Mouse (Mus musculus) G1E (cell line): ENCODE results near the gene Pbx1. TPM values are rescaled to one million over a fixed set of nuclear protein-coding genes. Genes with fewer than 3 reads are reported as not detected.
"Not testable (repeated sequence)": the region's sequence is repeated elsewhere in the genome, so short reads cannot be mapped to it uniquely, and the experiment has no call there.

Experiments used
- ATAC-seq: 2 replicates; pipeline ENCODE4 v1.8.0; 2016; ENCODE audit warnings: mild to moderate bottlenecking; ENCODE audit not compliant: insufficient number of reproducible peaks, poor library complexity, low FRiP score, severe bottlenecking; ENCODE audit errors: extremely low read depth
- DNase-seq: peaks from one replicate; pipeline ENCODE4 v3.0.0; 2012; ENCODE audit warnings: low spot score
- H3K27me3 ChIP-seq: 2 replicates; pipeline ENCODE4 v1.6.1; 2012; ENCODE audit warnings: mild to moderate bottlenecking, low read length, inconsistent platforms; ENCODE audit not compliant: insufficient read depth
- H3K36me3 ChIP-seq: replicated peaks from 2 replicates; pipeline ENCODE3; 2012; ENCODE audit warnings: mild to moderate bottlenecking, inconsistent platforms
- H3K4me1 ChIP-seq: 2 replicates; pipeline ENCODE4 v1.6.1; 2012; ENCODE audit warnings: low read depth, low read length, inconsistent platforms, mixed read lengths; ENCODE audit not compliant: insufficient read depth
- H3K4me3 ChIP-seq: 2 replicates; pipeline ENCODE4 v1.5.1; 2012; ENCODE audit warnings: low read depth, mild to moderate bottlenecking, inconsistent platforms, low read length, moderate library complexity, mixed read lengths
- H3K9me3 ChIP-seq: replicated peaks from 2 replicates; pipeline ENCODE4 v1.6.1; 2012; ENCODE audit warnings: inconsistent platforms
- CTCF ChIP-seq: IDR thresholded peaks from 2 replicates; pipeline ENCODE4 v1.5.1; 2012; ENCODE audit warnings: low read depth, low read length, inconsistent platforms, mixed read lengths
- GATA1 ChIP-seq: IDR thresholded peaks from 2 replicates; pipeline ENCODE4 v1.6.1; 2012; ENCODE audit warnings: borderline replicate concordance, low read length, inconsistent platforms, mixed read lengths
- GATA2 ChIP-seq: IDR thresholded peaks from 2 replicates; pipeline ENCODE4 v1.6.1; 2012; ENCODE audit warnings: low read depth, low read length, inconsistent platforms, borderline replicate concordance
- POLR2AphosphoS5 ChIP-seq: IDR thresholded peaks from 2 replicates; pipeline ENCODE4 v1.6.1; 2012; ENCODE audit warnings: low read depth, low read length, inconsistent platforms; ENCODE audit not compliant: insufficient replicate concordance
- TAL1 ChIP-seq: conservative IDR thresholded peaks from 2 replicates; pipeline ENCODE4 v1.6.1; 2012; ENCODE audit warnings: low read depth, low read length, inconsistent platforms, mixed read lengths
- polyA plus RNA-seq: library from polyadenylated mRNA; stranded (reverse); fragments of >175 nt; gene quantifications from 2 replicates; pipeline ENCODE4 v1.2.3, GENCODE M21; 2012
- total RNA-seq, 2 experiments: library from RNA; stranded (forward) in 1 of 2; stranded (reverse) in 1 of 2; fragments of 200-1000 nt in 1 of 2; fragments of >200 nt in 1 of 2; fragmentation: Nextera tagmentation in 1 of 2; gene quantifications; 2 replicates each; pipeline ENCODE4 v1.2.3; 2014 to 2017

The Pbx1 gene
- 0.23 TPM in 1 of 2 replicates, not detected in the other for total RNA-seq (2014; fragmentation: Nextera tagmentation)
- 0.11 and 0.12 TPM in 2 replicates for total RNA-seq (2017)
- polyA plus RNA-seq = not detected in 2 replicates

DNA sequence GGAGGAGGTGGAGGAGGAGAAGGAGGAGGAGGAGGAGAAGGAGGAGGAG is at the start of gene Pbx1:
Pbx1 (minus strand) TSS at position 39 of the 49 bp plus-strand sequence.
- not testable (repeated sequence) for H3K4me1 ChIP-seq, H3K27me3 ChIP-seq, H3K4me3 ChIP-seq, H3K36me3 ChIP-seq, ATAC-seq, DNase-seq
- H3K9me3 ChIP-seq = peaks cover 21% of the 10 kb centered on the region

DNA sequence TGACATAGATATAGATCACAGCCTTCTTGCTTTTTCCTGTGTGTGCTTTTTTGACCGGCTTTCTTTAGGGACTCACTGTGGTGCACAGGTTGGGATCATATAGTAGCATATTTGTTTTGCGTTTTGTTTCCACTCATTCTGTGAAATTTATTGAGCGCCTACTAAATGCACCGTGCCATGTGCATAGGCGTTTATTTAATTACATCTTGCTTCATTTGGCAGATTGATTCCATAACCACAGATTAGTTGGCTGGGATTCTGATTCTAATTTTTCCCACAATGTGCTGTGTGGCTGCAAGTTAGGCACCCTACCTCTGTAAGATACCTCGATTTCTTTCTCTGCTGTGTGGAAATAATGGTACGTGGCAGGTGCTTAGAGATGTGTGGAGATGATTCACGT is 47.6 kb upstream of the Pbx1 start:
- TF ChIP-seq TAL1 = no peak
- no peak for TF ChIP-seq GATA2
- TF ChIP-seq POLR2AphosphoS5 = no peak
- no peak for TF ChIP-seq GATA1
- TF ChIP-seq CTCF = no peak
- H3K4me3 ChIP-seq = no peak overlapping the region
- H3K27me3 ChIP-seq = no peaks in the 10 kb centered on the region
- H3K36me3 ChIP-seq = no peaks in the 10 kb centered on the region
- no peak for DNase-seq
- peaks cover 50% of the 10 kb centered on the region for H3K9me3 ChIP-seq
- H3K4me1 ChIP-seq = no peaks in the 10 kb centered on the region
- ATAC-seq = no peak

DNA sequence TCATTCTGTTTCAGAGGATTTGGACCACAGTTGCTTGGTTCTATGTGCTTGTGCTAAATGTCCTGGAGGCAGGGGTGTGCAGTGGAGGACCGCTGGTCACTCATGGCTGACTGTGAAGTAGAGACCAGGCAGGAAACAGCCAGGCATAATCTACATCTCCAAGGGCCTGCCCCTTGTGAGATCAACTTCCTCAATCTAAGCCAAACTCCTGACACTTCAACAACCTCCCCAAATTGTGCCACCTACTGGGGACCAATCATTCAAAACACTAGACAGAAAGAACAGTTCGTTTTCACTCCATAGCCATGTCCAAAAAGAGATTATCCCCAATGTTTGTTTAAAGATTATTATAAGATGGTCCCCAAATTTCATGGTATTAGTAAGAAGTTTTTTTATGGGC is 46.8 kb upstream of the Pbx1 start:
- DNase-seq = no peak
- H3K9me3 ChIP-seq = peaks cover 54% of the 10 kb centered on the region
- H3K27me3 ChIP-seq = no peaks in the 10 kb centered on the region
- no peaks in the 10 kb centered on the region for H3K36me3 ChIP-seq
- ATAC-seq = no peak
- no peak overlapping the region for H3K4me3 ChIP-seq
- H3K4me1 ChIP-seq = no peaks in the 10 kb centered on the region
- no peak for TF ChIP-seq GATA2
- TF ChIP-seq POLR2AphosphoS5 = no peak
- TF ChIP-seq TAL1 = no peak
- no peak for TF ChIP-seq GATA1
- TF ChIP-seq CTCF = no peak

DNA sequence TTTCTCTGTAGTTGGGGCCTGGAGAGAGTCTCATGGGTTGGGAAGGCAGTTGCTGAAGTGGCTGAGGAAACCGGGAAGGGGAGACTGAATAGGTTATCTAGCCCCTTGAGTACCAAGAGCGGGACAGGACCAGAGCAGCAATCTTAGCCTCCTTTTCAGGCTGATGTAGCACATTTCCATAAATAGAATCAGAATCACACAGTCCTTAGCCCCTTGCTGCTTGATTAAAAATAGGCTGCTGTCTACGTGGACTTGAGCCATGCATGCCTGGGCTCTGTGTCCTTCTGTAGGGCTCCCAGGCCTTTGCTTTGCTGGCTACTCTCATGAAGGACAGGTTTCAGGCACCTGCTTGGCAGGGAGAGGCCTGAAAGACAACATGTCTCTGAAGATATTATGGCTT is 44.8 kb upstream of the Pbx1 start:
- DNase-seq = no peak
- TF ChIP-seq TAL1 = no peak
- no peak for TF ChIP-seq GATA2
- TF ChIP-seq POLR2AphosphoS5 = no peak
- no peak for TF ChIP-seq CTCF
- TF ChIP-seq GATA1 = no peak
- H3K9me3 ChIP-seq = peaks cover 53% of the 10 kb centered on the region
- no peak overlapping the region for H3K4me3 ChIP-seq
- H3K36me3 ChIP-seq = no peaks in the 10 kb centered on the region
- ATAC-seq = no peak
- no peaks in the 10 kb centered on the region for H3K4me1 ChIP-seq
- no peaks in the 10 kb centered on the region for H3K27me3 ChIP-seq

DNA sequence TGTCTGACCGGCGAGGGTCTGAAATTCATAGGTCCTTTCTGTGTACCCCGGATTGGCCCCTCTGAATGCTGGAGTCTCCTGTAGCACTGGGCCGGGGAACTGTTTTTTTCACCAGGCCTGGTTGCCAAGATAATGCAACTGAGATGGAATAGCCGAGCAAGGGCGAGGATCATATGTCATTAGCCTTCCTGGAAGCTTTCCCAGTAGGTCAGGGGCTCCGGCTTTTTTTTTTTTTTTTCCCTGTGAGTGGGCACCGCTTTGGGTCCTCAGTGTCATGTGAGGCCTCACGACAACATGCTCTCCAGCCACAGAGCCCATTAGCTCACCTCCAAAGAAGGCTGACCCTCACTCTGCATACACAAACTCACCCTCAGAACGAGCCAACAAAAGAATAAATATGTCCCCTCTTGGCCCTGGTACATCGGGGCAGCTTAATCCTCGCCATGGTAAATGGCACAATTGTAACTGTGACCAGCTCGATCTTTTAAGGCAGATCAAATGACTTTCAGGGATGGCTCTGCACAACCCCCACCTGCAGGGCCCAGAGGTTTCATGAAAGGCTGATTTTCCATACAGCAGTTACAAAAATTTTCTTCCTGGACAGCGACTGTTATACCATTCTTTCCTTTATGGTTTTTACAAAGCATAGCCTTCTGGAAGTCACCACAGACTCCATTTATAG is 44.3 kb upstream of the Pbx1 start:
- H3K36me3 ChIP-seq = no peaks in the 10 kb centered on the region

DNA sequence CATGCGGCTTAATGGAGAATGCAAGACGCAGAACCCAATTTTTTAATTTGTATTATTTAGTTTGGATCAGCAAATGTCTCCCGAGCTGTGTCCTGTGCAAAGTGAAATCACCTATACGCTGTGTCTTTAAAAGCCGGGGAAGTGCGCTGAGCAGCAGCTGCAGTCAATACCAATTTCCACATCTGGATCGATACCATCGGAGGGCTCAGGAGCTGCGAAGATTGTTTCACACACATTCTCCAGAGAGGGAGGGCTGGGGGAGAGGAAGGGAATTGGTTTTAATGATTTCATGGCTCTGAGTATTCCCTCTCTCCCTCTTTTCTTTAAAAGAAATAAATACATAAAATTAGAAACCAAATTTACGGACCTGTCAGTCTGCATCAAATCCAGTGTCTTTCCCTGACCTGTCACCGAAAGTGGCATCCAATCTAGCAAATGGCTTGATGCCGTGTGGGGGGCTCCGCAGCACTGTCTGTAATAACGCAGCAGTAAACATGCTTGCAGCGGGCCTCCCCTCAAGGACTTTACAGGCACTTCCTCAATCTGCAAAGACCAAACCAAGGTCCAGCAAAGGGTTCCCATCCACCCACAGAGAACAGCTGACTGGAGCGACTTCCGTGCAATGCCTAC is 43.6 kb upstream of the Pbx1 start:
- H3K4me3 ChIP-seq = no peak overlapping the region
- H3K9me3 ChIP-seq = peaks cover 43% of the 10 kb centered on the region
- DNase-seq (no peak), ATAC-seq (no peak)
- H3K27me3 ChIP-seq = no peaks in the 10 kb centered on the region
- H3K36me3 ChIP-seq = no peaks in the 10 kb centered on the region
- H3K4me1 ChIP-seq = no peaks in the 10 kb centered on the region
- TF ChIP-seq GATA2 (no peak), GATA1 (no peak), CTCF (no peak)

More for the DNA sequence above, 44.3 kb upstream of the Pbx1 start:
- H3K27me3 ChIP-seq = no peaks in the 10 kb centered on the region
- no peak for ATAC-seq
- TF ChIP-seq GATA1 = no peak
- no peak overlapping the region for H3K4me3 ChIP-seq
- no peak for DNase-seq
- peaks cover 49% of the 10 kb centered on the region for H3K9me3 ChIP-seq
- no peaks in the 10 kb centered on the region for H3K4me1 ChIP-seq

DNA sequence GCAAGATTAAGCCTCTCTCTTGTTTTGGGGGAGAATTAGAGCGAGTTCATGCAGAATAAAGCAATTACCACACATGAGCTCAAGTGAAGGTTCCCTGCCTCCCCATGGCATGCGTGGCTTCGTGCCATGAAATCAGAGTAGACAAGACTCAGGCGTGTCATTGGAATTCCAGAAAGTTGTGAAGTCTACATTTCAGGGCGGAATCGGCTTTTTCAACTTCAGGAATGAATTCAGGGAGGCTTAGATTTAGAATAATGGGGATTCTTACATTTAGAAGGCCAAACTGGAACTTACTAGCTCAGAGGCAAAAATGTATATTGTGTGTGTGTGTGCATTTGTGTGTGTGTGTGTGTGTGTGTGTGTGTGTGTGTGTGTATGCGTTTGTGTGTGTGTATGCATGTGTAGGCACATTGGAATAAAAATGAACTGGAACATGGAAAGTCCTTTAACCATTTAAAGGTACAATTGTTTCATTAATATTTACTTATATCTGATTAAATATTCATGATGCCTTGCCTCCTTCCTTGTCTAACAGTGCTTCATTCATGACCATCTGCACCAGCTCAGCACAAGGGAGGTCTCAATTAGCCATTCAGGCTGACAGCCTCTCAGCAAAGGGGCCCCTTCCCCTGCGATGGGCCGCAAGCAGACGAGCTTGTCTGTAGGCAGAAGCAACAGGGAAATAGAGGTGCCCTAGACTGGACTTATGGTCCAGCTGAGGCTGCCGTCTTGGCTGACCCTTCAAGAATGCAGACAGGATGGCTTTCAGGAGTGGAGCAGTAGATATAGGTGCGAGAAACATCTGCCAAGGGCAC is 41.4 kb upstream of the Pbx1 start:
- Histone ChIP-seq H3K36me3 (no peaks in the 10 kb centered on the region), H3K9me3 (peaks cover 39% of the 10 kb centered on the region), H3K4me3 (no peak overlapping the region), H3K4me1 (no peaks in the 10 kb centered on the region), H3K27me3 (no peaks in the 10 kb centered on the region)
- no peak for TF ChIP-seq CTCF
- DNase-seq (no peak), ATAC-seq (no peak)
